Mouse (Mus musculus): Measurements from ENCODE around the gene Tmem41a. TPM values are rescaled to one million over a fixed set of nuclear protein-coding genes. Genes with fewer than 3 reads are reported as not detected.
"Not testable (repeated sequence)": the region's sequence is repeated elsewhere in the genome, so short reads cannot be mapped to it uniquely, and the experiment has no call there.

Gene Tmem41a
- polyA plus RNA-seq, 1 experiment, result 16.2 TPM

- H3K4me2 ChIP-seq (ENCODE audit: low read depth), result no peak overlapping the region
- no peak for TF ChIP-seq SRF (IDR thresholded peaks at IDR 0.05; ENCODE audit: control insufficient read depth, insufficient read length, low read depth)
- no peak for TF ChIP-seq MAX (IDR thresholded peaks at IDR 0.05; ENCODE audit: low read depth)
- TF ChIP-seq CEBPB (IDR thresholded peaks at IDR 0.05; ENCODE audit: insufficient read depth, poor library complexity, severe bottlenecking), result no peak
- TF ChIP-seq POLR2AphosphoS2 (IDR thresholded peaks at IDR 0.05; ENCODE audit: insufficient read length, low read depth), result no peak
- no peak for TF ChIP-seq TCF3 (IDR thresholded peaks at IDR 0.05; ENCODE audit: insufficient read length, low read depth)
- TF ChIP-seq E2F4 (IDR thresholded peaks at IDR 0.05; ENCODE audit: insufficient read depth), result no peak
- TF ChIP-seq MYOD1 (IDR thresholded peaks at IDR 0.05; ENCODE audit: control insufficient read depth in 1 of 3, insufficient read length in 2 of 3, low read depth in 2 of 3), result no peak
- no peak for TF ChIP-seq POLR2A (IDR thresholded peaks at IDR 0.05; ENCODE audit: insufficient read length, low read depth)
- H3K36me3 ChIP-seq (ENCODE audit: control insufficient read depth, insufficient read depth), result no peaks in the 10 kb centered on the region
- no peaks in the 10 kb centered on the region for H3K79me2 ChIP-seq (ENCODE audit: control insufficient read depth, insufficient read depth)
- no peak overlapping the region for H3ac ChIP-seq (ENCODE audit: control insufficient read depth, insufficient read length)
- H3K27me3 ChIP-seq (ENCODE audit: control insufficient read depth, insufficient read depth, insufficient read length), result no peaks in the 10 kb centered on the region
- H3K4me3 ChIP-seq, result no peak overlapping the region
Observed at GRCm38 (mm10) chr16:21913347-21913746, 34.0 kb downstream of the Tmem41a start.

- H3K36me3 ChIP-seq (ENCODE audit: control insufficient read depth, insufficient read depth); H3K4me3 ChIP-seq; H3ac ChIP-seq (ENCODE audit: control insufficient read depth, insufficient read length); H3K4me2 ChIP-seq (ENCODE audit: low read depth); H3K27me3 ChIP-seq (ENCODE audit: control insufficient read depth, insufficient read depth, insufficient read length); H3K79me2 ChIP-seq (ENCODE audit: control insufficient read depth, insufficient read depth): not testable (repeated sequence)
Observed at GRCm38 (mm10) chr16:21908906-21909305, 38.4 kb downstream of the Tmem41a start.

GRCm38 (mm10) chr16:21906902-21907301, 40.5 kb downstream of the Tmem41a start:
- Histone ChIP-seq H3K4me3 (no peak overlapping the region), H3K27me3 (ENCODE audit: control insufficient read depth, insufficient read depth, insufficient read length) (no peaks in the 10 kb centered on the region), H3K36me3 (ENCODE audit: control insufficient read depth, insufficient read depth) (no peaks in the 10 kb centered on the region), H3ac (ENCODE audit: control insufficient read depth, insufficient read length) (no peak overlapping the region), H3K79me2 (ENCODE audit: control insufficient read depth, insufficient read depth) (no peaks in the 10 kb centered on the region), H3K4me2 (ENCODE audit: low read depth) (no peak overlapping the region)
- no peak for TF ChIP-seq CEBPB (IDR thresholded peaks at IDR 0.05; ENCODE audit: insufficient read depth, poor library complexity, severe bottlenecking)

- Histone ChIP-seq H3ac (ENCODE audit: control insufficient read depth, insufficient read length) (no peak overlapping the region), H3K36me3 (ENCODE audit: control insufficient read depth, insufficient read depth) (no peaks in the 10 kb centered on the region), H3K4me3 (no peak overlapping the region), H3K4me2 (ENCODE audit: low read depth) (no peak overlapping the region), H3K27me3 (ENCODE audit: control insufficient read depth, insufficient read depth, insufficient read length) (no peaks in the 10 kb centered on the region), H3K79me2 (ENCODE audit: control insufficient read depth, insufficient read depth) (no peaks in the 10 kb centered on the region)
- TF ChIP-seq MYOD1 (IDR thresholded peaks at IDR 0.05; ENCODE audit: control insufficient read depth in 1 of 3, insufficient read length in 2 of 3, low read depth in 2 of 3) (no peak), MAX (IDR thresholded peaks at IDR 0.05; ENCODE audit: low read depth) (no peak), E2F4 (IDR thresholded peaks at IDR 0.05; ENCODE audit: insufficient read depth) (no peak), TCF3 (IDR thresholded peaks at IDR 0.05; ENCODE audit: insufficient read length, low read depth) (no peak), MYOG (IDR thresholded peaks at IDR 0.05; ENCODE audit: control insufficient read depth in 1 of 3, insufficient read depth in 1 of 3, insufficient read length in 2 of 3, low read depth in 2 of 3) (no peak), USF1 (IDR thresholded peaks at IDR 0.05; ENCODE audit: low read depth) (no peak), CEBPB (IDR thresholded peaks at IDR 0.05; ENCODE audit: insufficient read depth, poor library complexity, severe bottlenecking) (no peak)
Observed at GRCm38 (mm10) chr16:21905996-21906395, 41.4 kb downstream of the Tmem41a start.

- Histone ChIP-seq H3K4me2 (ENCODE audit: low read depth) (no peak overlapping the region), H3K27me3 (ENCODE audit: control insufficient read depth, insufficient read depth, insufficient read length) (no peaks in the 10 kb centered on the region), H3ac (ENCODE audit: control insufficient read depth, insufficient read length) (no peak overlapping the region), H3K79me2 (ENCODE audit: control insufficient read depth, insufficient read depth) (no peaks in the 10 kb centered on the region), H3K4me3 (no peak overlapping the region), H3K36me3 (ENCODE audit: control insufficient read depth, insufficient read depth) (no peaks in the 10 kb centered on the region)
- TF ChIP-seq REST (IDR thresholded peaks at IDR 0.05; ENCODE audit: insufficient read depth, insufficient read length), result no peak
- no peak for TF ChIP-seq MYOD1 (IDR thresholded peaks at IDR 0.05; ENCODE audit: control insufficient read depth in 1 of 3, insufficient read length in 2 of 3, low read depth in 2 of 3)
- TF ChIP-seq POLR2A (IDR thresholded peaks at IDR 0.05; ENCODE audit: insufficient read length, low read depth), result no peak
- no peak for TF ChIP-seq MAX (IDR thresholded peaks at IDR 0.05; ENCODE audit: low read depth)
- TF ChIP-seq POLR2AphosphoS2 (IDR thresholded peaks at IDR 0.05; ENCODE audit: insufficient read length, low read depth), result no peak
- no peak for TF ChIP-seq TCF12 (IDR thresholded peaks at IDR 0.05; ENCODE audit: insufficient read depth, poor library complexity, severe bottlenecking)
- TF ChIP-seq E2F4 (IDR thresholded peaks at IDR 0.05; ENCODE audit: insufficient read depth), result no peak
- TF ChIP-seq SRF (IDR thresholded peaks at IDR 0.05; ENCODE audit: control insufficient read depth, insufficient read length, low read depth), result no peak
Observed at GRCm38 (mm10) chr16:21904636-21905035, 42.7 kb downstream of the Tmem41a start.

- TF ChIP-seq USF1 (IDR thresholded peaks at IDR 0.05; ENCODE audit: low read depth), result peak; percentile 55
- no peak for TF ChIP-seq E2F4 (IDR thresholded peaks at IDR 0.05; ENCODE audit: insufficient read depth)
- H3ac ChIP-seq (ENCODE audit: control insufficient read depth, insufficient read length), result no peak overlapping the region
- H3K27me3 ChIP-seq (ENCODE audit: control insufficient read depth, insufficient read depth, insufficient read length), result no peaks in the 10 kb centered on the region
- H3K79me2 ChIP-seq (ENCODE audit: control insufficient read depth, insufficient read depth), result no peaks in the 10 kb centered on the region
- H3K4me3 ChIP-seq, result no peak overlapping the region
- no peaks in the 10 kb centered on the region for H3K36me3 ChIP-seq (ENCODE audit: control insufficient read depth, insufficient read depth)
- no peak overlapping the region for H3K4me2 ChIP-seq (ENCODE audit: low read depth)
Observed at GRCm38 (mm10) chr16:21901286-21901685, 46.1 kb downstream of the Tmem41a start.

Measured in myocyte (in vitro differentiated cells).